Mouse (Mus musculus) kidney, adult 2 months (tissue): ENCODE results near the gene E2f6. TPM values are rescaled to one million over a fixed set of nuclear protein-coding genes. Genes with fewer than 3 reads are reported as not detected.

Source experiments
- DNase-seq: peaks from one replicate; pipeline ENCODE4 v3.0.0; 2021
- H3K27ac ChIP-seq: fragments of 200-500 bp; 2 replicates; pipeline ENCODE4 v1.5.1; 2012; ENCODE audit warnings: low read depth, low read length, control low read depth, inconsistent platforms; ENCODE audit not compliant: insufficient read depth
- H3K27me3 ChIP-seq: fragments of 200-500 bp; replicated peaks from 2 replicates; pipeline ENCODE4 v1.6.1; 2012; ENCODE audit warnings: mild to moderate bottlenecking, moderate library complexity, low read length, inconsistent platforms; ENCODE audit not compliant: control insufficient read depth, insufficient read depth
- H3K36me3 ChIP-seq: fragments of 200-500 bp; 2 replicates; pipeline ENCODE4 v1.6.1; 2012; ENCODE audit warnings: mild to moderate bottlenecking, moderate library complexity, low read length, inconsistent platforms; ENCODE audit not compliant: control insufficient read depth, insufficient read depth
- H3K4me1 ChIP-seq: fragments of 200-500 bp; 2 replicates; pipeline ENCODE4 v1.6.1; 2011; ENCODE audit warnings: low read length; ENCODE audit not compliant: control insufficient read depth, insufficient read depth
- H3K4me3 ChIP-seq: fragments of 200-500 bp; 2 replicates; pipeline ENCODE4 v1.5.1; 2011; ENCODE audit warnings: mild to moderate bottlenecking, low read depth, low read length, control low read depth; ENCODE audit not compliant: insufficient read depth
- CTCF ChIP-seq: fragments of 200-500 bp; conservative IDR thresholded peaks from 2 replicates; pipeline ENCODE4 v1.5.1; 2011; ENCODE audit warnings: low read depth, mild to moderate bottlenecking, control low read depth, low read length, moderate library complexity, mixed read lengths; ENCODE audit not compliant: insufficient read depth, insufficient read length
- POLR2A ChIP-seq: fragments of 200-500 bp; IDR thresholded peaks from one replicate; pipeline ENCODE4 v1.6.1; 2011; ENCODE audit warnings: low read depth, low read length, control low read depth
- WGBS: fragments of 180-500 bp; shearing (Covaris S2); methylation state at CpG from one replicate; pipeline ENCODE4 v1.1.7; 2018; 5-methylcytosine and 5-hydroxymethylcytosine counted together
- polyA plus RNA-seq: library from polyadenylated mRNA; depleted of rRNA; stranded (reverse); fragments of >200 nt; gene quantifications from 2 replicates; pipeline ENCODE4 v1.2.3, GENCODE M21; 2012

E2f6 gene
- polyA plus RNA-seq, 1 experiment: 15.5 TPM

- no peak within 1 kb of the TSS for H3K27ac ChIP-seq
- no peaks in the 10 kb centered on the region for H3K36me3 ChIP-seq
- no peak for TF ChIP-seq POLR2A
- no peak for TF ChIP-seq CTCF
- no peaks in the 10 kb centered on the region for H3K4me1 ChIP-seq
- no peak for DNase-seq
- H3K27me3 ChIP-seq: peaks cover 3% of the 10 kb centered on the region; the same call in 1 of the 2 replicates
- WGBS: 2% methylated on average over 52 of the region's 53 CpGs
- no peak within 1 kb of the TSS for H3K4me3 ChIP-seq
These were observed 10.4 kb upstream of the E2f6 start, which contains the start of gene Greb1 for GRCm38 (mm10) chr12:16800259-16800958. Gene Greb1, minus strand, starts transcription at chr12:16800886.

GRCm38 (mm10) chr12:16800959-16801315 is 9.8 kb upstream of the E2f6 start:
- Histone ChIP-seq H3K27me3 (peaks cover 3% of the 10 kb centered on the region; the same call in 1 of the 2 replicates), H3K27ac (no peak overlapping the region), H3K36me3 (no peaks in the 10 kb centered on the region), H3K4me3 (no peak overlapping the region), H3K4me1 (no peaks in the 10 kb centered on the region)
- DNase-seq: no peak
- TF ChIP-seq CTCF (no peak), POLR2A (no peak)
- WGBS: 9% methylated on average over 12 of the region's 12 CpGs

GRCm38 (mm10) chr12:16803237-16803955 is 7.4 kb upstream of the E2f6 start:
- WGBS: 62% methylated on average over 5 of the region's 5 CpGs
- TF ChIP-seq CTCF: no peak
- no peak for TF ChIP-seq POLR2A
- no peaks in the 10 kb centered on the region for H3K36me3 ChIP-seq
- H3K4me3 ChIP-seq: no peak overlapping the region
- peaks cover 3% of the 10 kb centered on the region; the same call in 1 of the 2 replicates for H3K27me3 ChIP-seq
- DNase-seq: no peak
- H3K27ac ChIP-seq: no peak overlapping the region
- no peaks in the 10 kb centered on the region for H3K4me1 ChIP-seq

- H3K27me3 ChIP-seq: peaks cover 2% of the 10 kb centered on the region; the same call in 1 of the 2 replicates
- no peak for TF ChIP-seq CTCF
- TF ChIP-seq POLR2A: no peak
- no peak overlapping the region for H3K4me3 ChIP-seq
- no peak for DNase-seq
- no peak overlapping the region for H3K27ac ChIP-seq
- H3K4me1 ChIP-seq: no peaks in the 10 kb centered on the region
- H3K36me3 ChIP-seq: no peaks in the 10 kb centered on the region
- WGBS: 76% methylated on average over 5 of the region's 5 CpGs
These were observed 6.8 kb upstream of the E2f6 start for GRCm38 (mm10) chr12:16803956-16804430.

- Histone ChIP-seq H3K27me3 (no peaks in the 10 kb centered on the region; the same call in 1 of the 2 replicates), H3K36me3 (no peaks in the 10 kb centered on the region), H3K4me1 (no peaks in the 10 kb centered on the region), H3K4me3 (no peak overlapping the region), H3K27ac (no peak overlapping the region)
- WGBS: 6% methylated on average over 5 of the region's 5 CpGs
- peak; percentile 86 for DNase-seq
- TF ChIP-seq POLR2A (no peak), CTCF (peak; percentile 79)
These were observed 5.3 kb upstream of the E2f6 start for GRCm38 (mm10) chr12:16805511-16805910.

GRCm38 (mm10) chr12:16808045-16808444 is 2.7 kb upstream of the E2f6 start:
- H3K36me3 ChIP-seq: no peaks in the 10 kb centered on the region
- peak; percentile 48 for DNase-seq
- no peaks in the 10 kb centered on the region for H3K27me3 ChIP-seq
- H3K27ac ChIP-seq: no peak overlapping the region
- TF ChIP-seq POLR2A (no peak), CTCF (peak; percentile 62)
- H3K4me3 ChIP-seq: no peak overlapping the region
- 37% methylated on average over 3 of the region's 3 CpGs for WGBS
- peaks cover 4% of the 10 kb centered on the region; the same call in 1 of the 2 replicates for H3K4me1 ChIP-seq

- DNase-seq: no peak
- WGBS: 2% methylated on average over 15 of the region's 15 CpGs
These were observed 714 bp downstream of the E2f6 start for GRCm38 (mm10) chr12:16811477-16811876.

More at GRCm38 (mm10) chr12:16811477-16811876, 714 bp downstream of the E2f6 start:
- H3K4me3 ChIP-seq: peak overlapping the region; percentile 83
- peaks cover 4% of the 10 kb centered on the region; the same call in 1 of the 2 replicates for H3K4me1 ChIP-seq
- TF ChIP-seq CTCF: no peak
- TF ChIP-seq POLR2A: no peak
- H3K36me3 ChIP-seq: no peaks in the 10 kb centered on the region
- no peak overlapping the region for H3K27ac ChIP-seq
- no peaks in the 10 kb centered on the region for H3K27me3 ChIP-seq
